Mouse (Mus musculus) intestine, embryonic 16.5 days (tissue): Measurements from ENCODE around the gene Gpr152. TPM values are rescaled to one million over a fixed set of nuclear protein-coding genes. Genes with fewer than 3 reads are reported as not detected.

Experiments used
- ATAC-seq: fragments of 200-750 bp; cut with Nextera tagmentation; 2 replicates; pipeline ENCODE4 v1.8.0; 2017; ENCODE audit warnings: moderate TSS enrichment, moderate library complexity
- H3K27ac ChIP-seq: fragments of 300-500 bp; sonication (generic); 2 replicates; pipeline ENCODE4 v1.5.1; 2014; ENCODE audit warnings: mild to moderate bottlenecking, low read length
- H3K27me3 ChIP-seq: fragments of 300-500 bp; sonication (generic); replicated peaks from 2 replicates; pipeline ENCODE4 v1.6.1; 2014; ENCODE audit warnings: low read length, control low read depth, mixed read lengths; ENCODE audit not compliant: control insufficient read depth, insufficient read depth
- H3K36me3 ChIP-seq: fragments of 300-500 bp; sonication (generic); 2 replicates; pipeline ENCODE4 v1.6.1; 2014; ENCODE audit warnings: low read length, control low read depth; ENCODE audit not compliant: control insufficient read depth, insufficient read depth
- H3K4me1 ChIP-seq: fragments of 300-500 bp; sonication (generic); 2 replicates; pipeline ENCODE4 v1.6.1; 2014; ENCODE audit warnings: low read length, control low read depth, mixed read lengths; ENCODE audit not compliant: control insufficient read depth, insufficient read depth
- H3K4me2 ChIP-seq: fragments of 300-500 bp; sonication (generic); 2 replicates; pipeline ENCODE4 v1.6.1; 2014; ENCODE audit warnings: low read depth, low read length, control low read depth
- H3K4me3 ChIP-seq: fragments of 300-500 bp; sonication (generic); 2 replicates; pipeline ENCODE4 v1.5.1; 2014; ENCODE audit warnings: mild to moderate bottlenecking, low read length
- H3K9ac ChIP-seq: fragments of 300-500 bp; sonication (generic); 2 replicates; pipeline ENCODE4 v1.6.1; 2014; ENCODE audit warnings: low read depth, low read length
- H3K9me3 ChIP-seq: fragments of 300-500 bp; sonication (generic); 2 replicates; pipeline ENCODE4 v1.6.1; 2016; ENCODE audit warnings: low read length, control low read depth; ENCODE audit not compliant: control insufficient read depth
- whole genome bisulfite sequencing: fragments of 180-500 bp; shearing (Covaris S2); extraction: QIAGEN DNeasy Blood & Tissue Kit; methylation state at CpG from one replicate; pipeline ENCODE4 v1.1.7; 2014; 5-methylcytosine and 5-hydroxymethylcytosine counted together
- polyA plus RNA-seq: library from polyadenylated mRNA; unstranded; fragments of >200 nt; fragmentation: Nextera tagmentation; extraction: Ambion mirVana; gene quantifications from 2 replicates; pipeline ENCODE4 v1.2.1, GENCODE M21; 2015

Gpr152 gene
- polyA plus RNA-seq, 1 experiment from 2014 or later: 0.04 TPM

GRCm38 (mm10) chr19:4103792-4104191, 35.8 kb upstream of the Gpr152 start:
- Histone ChIP-seq H3K9me3 (no peaks in the 10 kb centered on the region), H3K4me1 (peaks cover 21% of the 10 kb centered on the region), H3K4me2 (no peak overlapping the region), H3K9ac (no peak overlapping the region), H3K27ac (no peak overlapping the region), H3K36me3 (no peaks in the 10 kb centered on the region), H3K27me3 (0 out of 2 replicates have a peak, but pooled peaks cover 4% of the 10 kb centered on the region), H3K4me3 (no peak overlapping the region)
- no peak for ATAC-seq
- WGBS: 73% methylated on average over 3 of the region's 3 CpGs

GRCm38 (mm10) chr19:4104675-4105194, 34.9 kb upstream of the Gpr152 start:
- 93% methylated on average over 16 of the region's 16 CpGs for WGBS
- Histone ChIP-seq H3K9ac (no peak overlapping the region), H3K27ac (no peak overlapping the region), H3K36me3 (no peaks in the 10 kb centered on the region), H3K4me1 (peaks cover 13% of the 10 kb centered on the region), H3K4me2 (no peak overlapping the region), H3K27me3 (0 out of 2 replicates have a peak, but pooled peaks cover 4% of the 10 kb centered on the region), H3K9me3 (no peaks in the 10 kb centered on the region), H3K4me3 (no peak overlapping the region)
- ATAC-seq: no peak

GRCm38 (mm10) chr19:4106654-4107053, 32.9 kb upstream of the Gpr152 start:
- no peaks in the 10 kb centered on the region for H3K27me3 ChIP-seq
- no peak overlapping the region for H3K9ac ChIP-seq
- no peaks in the 10 kb centered on the region for H3K4me1 ChIP-seq
- no peak overlapping the region for H3K4me2 ChIP-seq
- H3K9me3 ChIP-seq: no peaks in the 10 kb centered on the region
- ATAC-seq: no peak
- H3K4me3 ChIP-seq: no peak overlapping the region
- no peaks in the 10 kb centered on the region for H3K36me3 ChIP-seq
- 90% methylated on average over 14 of the region's 14 CpGs for WGBS
- no peak overlapping the region for H3K27ac ChIP-seq

- no peaks in the 10 kb centered on the region for H3K9me3 ChIP-seq
- H3K9ac ChIP-seq: no peak overlapping the region
- no peak overlapping the region for H3K27ac ChIP-seq
- H3K4me1 ChIP-seq: peaks cover 10% of the 10 kb centered on the region
- H3K27me3 ChIP-seq: no peaks in the 10 kb centered on the region
- no peak for ATAC-seq
- H3K4me3 ChIP-seq: no peak overlapping the region
- H3K36me3 ChIP-seq: no peaks in the 10 kb centered on the region
- WGBS: 85% methylated on average over 9 of the region's 9 CpGs
- H3K4me2 ChIP-seq: no peak overlapping the region
Measured at GRCm38 (mm10) chr19:4108535-4108934, 31.1 kb upstream of the Gpr152 start.

GRCm38 (mm10) chr19:4112063-4112960, 27.3 kb upstream of the Gpr152 start:
- Histone ChIP-seq H3K27ac (peak overlapping the region; percentile 95), H3K4me2 (no peak overlapping the region), H3K4me1 (peaks cover 23% of the 10 kb centered on the region), H3K9me3 (no peaks in the 10 kb centered on the region), H3K27me3 (no peaks in the 10 kb centered on the region), H3K4me3 (no peak overlapping the region), H3K36me3 (peaks cover 20% of the 10 kb centered on the region), H3K9ac (no peak overlapping the region)
- 96% methylated on average over 26 of the region's 26 CpGs for WGBS
- no peak for ATAC-seq

GRCm38 (mm10) chr19:4113186-4113805, 26.3 kb upstream of the Gpr152 start:
- peak overlapping the region; percentile 59 for H3K9ac ChIP-seq
- peak overlapping the region; percentile 33 for H3K4me2 ChIP-seq
- H3K27ac ChIP-seq: peak overlapping the region; percentile 95
- 48% methylated on average over 13 of the region's 13 CpGs for WGBS
- peak; percentile 41 for ATAC-seq
- H3K27me3 ChIP-seq: no peaks in the 10 kb centered on the region
- peak overlapping the region; percentile 15 for H3K4me3 ChIP-seq
- H3K36me3 ChIP-seq: peaks cover 20% of the 10 kb centered on the region
- H3K4me1 ChIP-seq: peaks cover 23% of the 10 kb centered on the region
- H3K9me3 ChIP-seq: no peaks in the 10 kb centered on the region

- no peaks in the 10 kb centered on the region for H3K27me3 ChIP-seq
- H3K4me2 ChIP-seq: peak overlapping the region; percentile 33
- ATAC-seq: peak; percentile 93
- H3K9ac ChIP-seq: peak overlapping the region; percentile 59
- WGBS: 18% methylated on average over 5 of the region's 5 CpGs
- H3K4me1 ChIP-seq: peaks cover 23% of the 10 kb centered on the region
- H3K36me3 ChIP-seq: peaks cover 20% of the 10 kb centered on the region
- H3K27ac ChIP-seq: peak overlapping the region; percentile 95
- peak overlapping the region; percentile 15 for H3K4me3 ChIP-seq
- H3K9me3 ChIP-seq: no peaks in the 10 kb centered on the region
Measured at GRCm38 (mm10) chr19:4113806-4114230, 25.8 kb upstream of the Gpr152 start.

GRCm38 (mm10) chr19:4114551-4114950, 25.0 kb upstream of the Gpr152 start:
- ATAC-seq: peak; percentile 2; the same call in 1 of the 2 replicates
- Histone ChIP-seq H3K4me2 (peak overlapping the region; percentile 33), H3K36me3 (peaks cover 20% of the 10 kb centered on the region), H3K9ac (peak overlapping the region; percentile 59), H3K27ac (peak overlapping the region; percentile 95), H3K4me3 (no peak overlapping the region), H3K27me3 (no peaks in the 10 kb centered on the region), H3K4me1 (peaks cover 23% of the 10 kb centered on the region), H3K9me3 (no peaks in the 10 kb centered on the region)
- 82% methylated on average over 10 of the region's 10 CpGs for WGBS

GRCm38 (mm10) chr19:4115144-4115543, 24.4 kb upstream of the Gpr152 start:
- no peak overlapping the region for H3K4me3 ChIP-seq
- H3K36me3 ChIP-seq: peaks cover 21% of the 10 kb centered on the region
- no peak overlapping the region for H3K9ac ChIP-seq
- H3K4me1 ChIP-seq: peaks cover 23% of the 10 kb centered on the region
- no peaks in the 10 kb centered on the region for H3K27me3 ChIP-seq
- H3K27ac ChIP-seq: no peak overlapping the region
- ATAC-seq: no peak
- no peaks in the 10 kb centered on the region for H3K9me3 ChIP-seq
- no peak overlapping the region for H3K4me2 ChIP-seq
- WGBS: 95% methylated on average over 10 of the region's 10 CpGs
